8 mouse cellular contexts compared by ENCODE assay signal in genomic region chr10:24591136-24591535, GRCm38 (mm10). TPM values are rescaled to one million over a fixed set of nuclear protein-coding genes. Genes with fewer than 3 reads are reported as not detected.
DNase-seq lines count a peak whose midpoint lies in the region; ATAC-seq and TF ChIP-seq lines count a peak whose summit lies in the region.

No protein-coding gene starts in this region.

- peak; percentile 62 for TF ChIP-seq CTCF in C2C12 (IDR thresholded peaks at IDR 0.05; ENCODE audit: control insufficient read depth, insufficient read depth, insufficient read length)

- peak overlapping the region; percentile 45; the same call in 1 of the 2 replicates for H3K27ac ChIP-seq in lung, embryonic 16.5 days (ENCODE audit: low read length)

- H3K36me3 ChIP-seq in C2C12 (ENCODE audit: control insufficient read depth, insufficient read depth): no peaks in the 10 kb centered on the region
- no peaks in the 10 kb centered on the region for H3K36me3 ChIP-seq in lung, embryonic 16.5 days (ENCODE audit: control insufficient read depth, insufficient read depth, low read length)

- H3K4me2 ChIP-seq in lung, embryonic 16.5 days (ENCODE audit: low read depth, low read length): no peak overlapping the region

- H3K9ac ChIP-seq in lung, embryonic 16.5 days (ENCODE audit: low read length): no peak overlapping the region

- H3K79me2 ChIP-seq in C2C12 (ENCODE audit: control insufficient read depth, insufficient read depth): peaks cover 8% of the 10 kb centered on the region

- no peak overlapping the region for H3ac ChIP-seq in C2C12 (ENCODE audit: control insufficient read depth, insufficient read length, low read depth)

- peak; percentile 32; the same call in 1 of the 2 replicates for ATAC-seq in lung, embryonic 16.5 days (ENCODE audit: low read depth)

- H3K79me3 ChIP-seq in C2C12 (ENCODE audit: low read depth): no peaks in the 10 kb centered on the region

- peaks cover 29% of the 10 kb centered on the region for H3K4me1 ChIP-seq in lung, embryonic 16.5 days (replicated peaks; ENCODE audit: control insufficient read depth, insufficient read depth, low read length)

- DNase-seq in adrenal gland, adult 18-20 months (ENCODE audit: low spot score in 2 of 2): peak; percentile 77 to 85
- peak; percentile 90 for DNase-seq in embryo, embryonic 11 days
- DNase-seq in gastrocnemius, postnatal 4 days (ENCODE audit: low spot score in 2 of 2): peak; percentile 56 to 85
- peak; percentile 83 to 94 for DNase-seq in kidney, postnatal 36 days
- peak; percentile 41 for DNase-seq in retina, adult 2 months (ENCODE audit: low read depth, low spot score)
- peak; percentile 84 for DNase-seq in thymus, postnatal 14 days

- no peaks in the 10 kb centered on the region for H3K27me3 ChIP-seq in C2C12 (ENCODE audit: control insufficient read depth, insufficient read depth, insufficient read length)
- H3K27me3 ChIP-seq in lung, embryonic 16.5 days (ENCODE audit: control insufficient read depth, insufficient read depth, low read depth, low read length): no peaks in the 10 kb centered on the region

- H3K9me3 ChIP-seq in lung, embryonic 16.5 days (ENCODE audit: control insufficient read depth, low read length): no peaks in the 10 kb centered on the region

- H3K4me3 ChIP-seq in C2C12 (ENCODE audit: insufficient read depth, poor library complexity, severe bottlenecking): no peak overlapping the region
- H3K4me3 ChIP-seq in lung, embryonic 16.5 days (ENCODE audit: low read length): no peak overlapping the region

- 26% methylated on average over 4 of the region's 4 CpGs for WGBS in lung, embryonic 16.5 days

TF ChIP-seq in C2C12, 6 proteins besides CTCF, POLR2A, EP300 and RAD21:
- no peak for TF ChIP-seq MYOD1 (IDR thresholded peaks at IDR 0.05; ENCODE audit: control insufficient read depth, insufficient read length, low read depth)
- TF ChIP-seq MYOG (IDR thresholded peaks at IDR 0.05; ENCODE audit: control insufficient read depth, extremely low read depth, insufficient read length): no peak
- TF ChIP-seq FOSL1 (IDR thresholded peaks at IDR 0.05; ENCODE audit: insufficient read depth, low read length, poor library complexity, severe bottlenecking): no peak
- no peak for TF ChIP-seq USF1 (IDR thresholded peaks at IDR 0.05; ENCODE audit: low read depth)
- no peak for TF ChIP-seq CEBPB (IDR thresholded peaks at IDR 0.05; ENCODE audit: low read depth)
- no peak for TF ChIP-seq MAX (IDR thresholded peaks at IDR 0.05)

RNA-seq across cellular contexts. Expression of gene Ccn2, which starts 4.1 kb away (rescaled TPM):
- polyA plus RNA-seq in C2C12 (2012; fragmentation: generic; extraction: Trizol): 55.2 TPM
- 100 to 1,000 TPM; 109 to 111 TPM for total RNA-seq in adrenal gland, adult 18-20 months (2021)
- total RNA-seq in gastrocnemius, postnatal 4 days (2021): 10 to 100 TPM; 29.5 to 40.8 TPM
- polyA plus RNA-seq in lung, embryonic 16.5 days (2015; fragmentation: Nextera tagmentation; extraction: Ambion mirVana): 12.8 and 15.1 TPM in 2 replicates
